Comparison of ENCODE assay signal across 24 mouse cellular contexts in the genomic region with DNA sequence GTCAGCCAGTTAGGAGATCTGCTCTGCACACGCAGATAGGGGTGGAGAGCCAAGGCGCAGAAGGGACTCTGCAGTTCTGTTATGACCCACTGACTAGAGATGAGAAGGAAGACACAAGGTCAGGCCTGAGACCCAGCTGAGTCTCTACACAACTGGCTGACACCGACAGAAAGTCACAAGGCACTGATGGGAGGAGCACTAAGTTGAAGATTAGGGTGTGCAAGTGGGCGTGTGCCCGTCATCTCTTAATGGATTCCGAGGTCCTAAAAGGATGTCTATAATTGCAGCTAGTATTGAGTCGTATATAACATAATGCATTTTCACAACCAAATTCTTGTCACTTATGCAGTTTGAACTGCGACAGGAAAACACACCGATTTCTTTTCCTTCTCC. TPM values are rescaled to one million over a fixed set of nuclear protein-coding genes. Genes with fewer than 3 reads are reported as not detected.
A peak's percentile ranks its signal among the peaks of the same experiment; 100 is the strongest.
DNase-seq lines count a peak whose midpoint lies in the region; ATAC-seq and TF ChIP-seq lines count a peak whose summit lies in the region.
"Had no signal": no experiment of that assay in that cellular context is flagged by ENCODE, and none has a peak within 500 bp of the region (broad histone marks: within the 10 kb centered on the region; RNA-seq: fewer than 3 reads in every experiment).

No protein-coding gene starts in this region.

- H3K9ac ChIP-seq in intestine, embryonic 16.5 days (ENCODE audit: low read depth, low read length): no peak overlapping the region
- no peak overlapping the region for H3K9ac ChIP-seq in intestine, postnatal 0 days (ENCODE audit: low read depth, low read length)
- H3K9ac ChIP-seq: forebrain, embryonic 12.5 days; forebrain, embryonic 15.5 days; heart, embryonic 12.5 days; heart, embryonic 15.5 days; hindbrain, embryonic 13.5 days had no signal

- no peaks in the 10 kb centered on the region for H3K27me3 ChIP-seq in intestine, embryonic 16.5 days (replicated peaks; ENCODE audit: control insufficient read depth, insufficient read depth, low read length)
- H3K27me3 ChIP-seq in intestine, postnatal 0 days (replicated peaks; ENCODE audit: control insufficient read depth, insufficient read depth, low read length): no peaks in the 10 kb centered on the region
- H3K27me3 ChIP-seq: forebrain, embryonic 12.5 days; forebrain, embryonic 15.5 days; heart, embryonic 12.5 days; heart, embryonic 15.5 days; hindbrain, embryonic 13.5 days had no signal

- H3K4me1 ChIP-seq in intestine, embryonic 16.5 days (ENCODE audit: control insufficient read depth, insufficient read depth, low read length): 0 out of 2 replicates have a peak, but pooled peaks cover 4% of the 10 kb centered on the region
- peaks cover 13% of the 10 kb centered on the region; the same call in 1 of the 2 replicates for H3K4me1 ChIP-seq in intestine, postnatal 0 days (replicated peaks; ENCODE audit: control insufficient read depth, insufficient read depth, low read length)
- H3K4me1 ChIP-seq: hindbrain, embryonic 13.5 days had no signal

- H3K9me3 ChIP-seq in intestine, embryonic 16.5 days (ENCODE audit: control insufficient read depth, low read length): no peaks in the 10 kb centered on the region
- H3K9me3 ChIP-seq in intestine, postnatal 0 days (ENCODE audit: control insufficient read depth): no peaks in the 10 kb centered on the region
- H3K9me3 ChIP-seq: forebrain, embryonic 12.5 days; forebrain, embryonic 15.5 days; heart, embryonic 12.5 days; heart, embryonic 15.5 days; hindbrain, embryonic 10.5 days; hindbrain, embryonic 13.5 days had no signal

- 0 out of 2 replicates have a peak, but pooled peaks have one; percentile 3 for ATAC-seq in intestine, embryonic 16.5 days
- no peak for ATAC-seq in intestine, postnatal 0 days
- 0 out of 2 replicates have a peak, but pooled peaks have one; percentile 12 for ATAC-seq in erythroblast, adult 5-6 weeks (replicated peaks; ENCODE audit: low FRiP score, poor library complexity, severe bottlenecking)
- peak; percentile 38 for ATAC-seq in megakaryocyte progenitor cell, adult 5-6 weeks (replicated peaks; ENCODE audit: poor library complexity)
- ATAC-seq: CD4-positive, CD25-positive, alpha-beta regulatory T cell, adult 4 months; forebrain, embryonic 15.5 days; hindbrain, postnatal 0 days; inflammation-experienced regulatory T-cells, adult 6 months had no signal

- no peak overlapping the region for H3K27ac ChIP-seq in intestine, embryonic 16.5 days (ENCODE audit: low read length)
- H3K27ac ChIP-seq in intestine, postnatal 0 days (ENCODE audit: low read depth, low read length): no peak overlapping the region
- H3K27ac ChIP-seq: forebrain, embryonic 12.5 days; forebrain, embryonic 15.5 days; heart, embryonic 15.5 days; hindbrain, embryonic 10.5 days; hindbrain, embryonic 13.5 days; hindbrain, postnatal 0 days had no signal

- no peaks in the 10 kb centered on the region for H3K36me3 ChIP-seq in intestine, embryonic 16.5 days (ENCODE audit: control insufficient read depth, insufficient read depth, low read length)
- no peaks in the 10 kb centered on the region for H3K36me3 ChIP-seq in intestine, postnatal 0 days (ENCODE audit: control insufficient read depth, insufficient read depth)
- H3K36me3 ChIP-seq: forebrain, embryonic 12.5 days; forebrain, embryonic 15.5 days; heart, embryonic 12.5 days; heart, embryonic 15.5 days; hindbrain, embryonic 10.5 days; hindbrain, embryonic 13.5 days had no signal

- H3K4me2 ChIP-seq in intestine, embryonic 16.5 days (ENCODE audit: low read depth, low read length): no peak overlapping the region
- no peak overlapping the region for H3K4me2 ChIP-seq in intestine, postnatal 0 days (replicated peaks; ENCODE audit: low read depth)
- H3K4me2 ChIP-seq: forebrain, embryonic 12.5 days; forebrain, embryonic 15.5 days; heart, embryonic 12.5 days; heart, embryonic 15.5 days; hindbrain, embryonic 13.5 days had no signal

- WGBS in intestine, embryonic 16.5 days: 75% methylated on average over 9 of the region's 9 CpGs
- whole genome bisulfite sequencing in intestine, postnatal 0 days: 58% methylated on average over 9 of the region's 9 CpGs

- H3K4me3 ChIP-seq in intestine, embryonic 16.5 days (ENCODE audit: low read length): no peak overlapping the region
- H3K4me3 ChIP-seq in intestine, postnatal 0 days (ENCODE audit: low read depth, low read length): no peak overlapping the region
- H3K4me3 ChIP-seq: forebrain, embryonic 12.5 days; forebrain, embryonic 15.5 days; heart, embryonic 12.5 days; heart, embryonic 15.5 days; hindbrain, embryonic 10.5 days; hindbrain, embryonic 13.5 days had no signal

- no peak for DNase-seq in left cerebral cortex, adult 8-10 months (ENCODE audit: low spot score in 2 of 2)
- no peak for DNase-seq in right cerebral cortex, adult 18-20 months
- DNase-seq: adrenal gland, postnatal 10 days; adrenal gland, postnatal 36 days; cerebellum, adult 18-20 months; cerebellum, adult 9-10 months; cerebellum, postnatal 14 days; gastrocnemius, postnatal 25 days; heart, adult 18-20 months; heart, postnatal 10 days; heart, postnatal 36 days had no signal

- TF ChIP-seq CTCF in intestine, postnatal 0 days (IDR thresholded peaks at IDR 0.05; ENCODE audit: low read depth): no peak

RNA-seq across cellular contexts. Expression of a gene that starts 38.4 kb away (rescaled TPM):
- polyA plus RNA-seq in intestine, embryonic 16.5 days (2015; fragmentation: Nextera tagmentation; extraction: Ambion mirVana): 0.54 and 0.73 TPM in 2 replicates
- 0.65 and 0.87 TPM in 2 replicates for polyA plus RNA-seq in intestine, postnatal 0 days (2015; fragmentation: Nextera tagmentation; extraction: Ambion mirVana)
- not detected in 2 replicates for total RNA-seq in erythroblast, adult 5-6 weeks (2015; ENCODE audit: low replicate concordance)
- total RNA-seq in erythroblast, adult 5-6 weeks (2017; ENCODE audit: low replicate concordance): not detected in 2 replicates
- total RNA-seq in megakaryocyte progenitor cell, adult 5-6 weeks (2015): not detected in 2 replicates
- total RNA-seq in megakaryocyte progenitor cell, adult 5-6 weeks (2017): not detected in 2 replicates
- under 1 TPM in 1 of 4 experiments, not detected in 3; 0.57 TPM for total RNA-seq in left cerebral cortex, adult 8-10 months (2022)
- total RNA-seq: hindbrain, postnatal 0 days had no signal
- polyA plus RNA-seq: CD4-positive, CD25-positive, alpha-beta regulatory T cell, adult 4 months; forebrain, embryonic 15.5 days had no signal

RNA-seq across cellular contexts. Expression of a gene that starts 46.6 kb away (rescaled TPM):
- 940 and 946 TPM in 2 replicates for polyA plus RNA-seq in intestine, embryonic 16.5 days (2015; fragmentation: Nextera tagmentation; extraction: Ambion mirVana)
- polyA plus RNA-seq in intestine, postnatal 0 days (2015; fragmentation: Nextera tagmentation; extraction: Ambion mirVana): 1,149 and 1,162 TPM in 2 replicates
- 131 and 231 TPM in 2 replicates for total RNA-seq in erythroblast, adult 5-6 weeks (2015; ENCODE audit: low replicate concordance)
- 82.2 and 158 TPM in 2 replicates for total RNA-seq in erythroblast, adult 5-6 weeks (2017; ENCODE audit: low replicate concordance)
- total RNA-seq in megakaryocyte progenitor cell, adult 5-6 weeks (2015): 534 and 624 TPM in 2 replicates
- 550 and 674 TPM in 2 replicates for total RNA-seq in megakaryocyte progenitor cell, adult 5-6 weeks (2017)
- 100 to 1,000 TPM; 511 to 653 (median 570) TPM for total RNA-seq in left cerebral cortex, adult 8-10 months (2022)
